Mouse (Mus musculus) left cerebral cortex, adult 2 months (tissue): ENCODE data around the gene Scgb1c1. TPM values are rescaled to one million over a fixed set of nuclear protein-coding genes. Genes with fewer than 3 reads are reported as not detected.

Experiments
- DNase-seq, 2 experiments: peaks; one replicate each; pipeline ENCODE4 v3.0.0; 2021 to 2022; ENCODE audit warnings: low spot score in 2 of 2, mixed read lengths in 1 of 2; ENCODE audit errors: extremely low spot score in 1 of 2
- H3K27ac ChIP-seq: fragments of 200-600 bp; 2 replicates; pipeline ENCODE4 v1.8.1; 2022
- H3K4me3 ChIP-seq: fragments of 200-600 bp; 2 replicates; pipeline ENCODE4 v1.8.1; 2022
- CTCF ChIP-seq: fragments of 200-600 bp; IDR thresholded peaks from 2 replicates; pipeline ENCODE4 v1.8.1; 2022; ENCODE audit warnings: antibody characterized with exemption, mild to moderate bottlenecking, moderate library complexity
- intact Hi-C: fragments of 180-260 bp; cut with DNase I; formaldehyde crosslinking; loops from one replicate; pipeline ENCODE4 v1.15.1; 2025
- total RNA-seq, 2 experiments: library from RNA; stranded (reverse); gene quantifications; 2 replicates each; pipeline ENCODE4 v1.2.3; 2021

The Scgb1c1 gene
- total RNA-seq, 2 experiments from 2014 or later = not detected

DNA sequence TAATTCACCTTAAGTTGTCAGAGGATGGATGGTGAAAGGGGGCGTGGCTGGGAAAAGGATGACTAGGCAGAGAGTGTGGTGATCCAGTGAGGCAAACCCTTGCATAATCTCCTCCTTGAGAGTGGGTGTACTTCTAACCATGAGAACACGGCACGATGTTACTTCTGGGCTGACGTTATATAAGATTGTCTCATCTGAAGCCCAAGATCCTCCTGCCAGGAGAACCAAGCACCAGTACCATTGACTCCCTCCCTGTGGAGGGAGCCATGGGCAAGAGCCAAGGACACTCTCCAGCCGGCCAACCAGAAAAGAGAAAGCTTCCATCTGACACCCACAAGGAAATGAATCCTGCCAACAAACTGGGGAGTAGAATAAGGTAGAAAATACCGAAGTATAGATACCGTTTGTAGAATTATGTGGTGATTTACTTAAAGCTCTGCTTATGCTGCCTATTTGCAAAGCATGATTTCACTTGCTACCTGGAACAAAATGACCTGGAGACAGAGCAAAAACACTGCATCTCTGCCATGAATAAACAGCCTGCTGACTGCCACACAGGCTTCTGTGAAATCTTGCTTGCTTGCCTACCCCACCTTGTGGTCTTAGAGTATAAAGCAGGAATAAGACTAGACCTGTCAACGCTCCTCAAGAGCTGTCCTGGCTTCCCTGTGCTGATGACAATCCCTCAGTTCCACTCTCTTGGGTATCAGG lies 17.0 kb upstream of the Scgb1c1 start:
- peak overlapping the region; percentile 21; the same call in 1 of the 2 replicates for H3K4me3 ChIP-seq
- DNase-seq = peak; percentile 49 to 62
- intact Hi-C loops = loop anchor here (2.0 kb wide), 4 partner anchors 350 to 748 kb away; partner anchors contain the start of gene Sprn
- H3K27ac ChIP-seq = peak overlapping the region; percentile 84
- TF ChIP-seq CTCF = peak; percentile 66

DNA sequence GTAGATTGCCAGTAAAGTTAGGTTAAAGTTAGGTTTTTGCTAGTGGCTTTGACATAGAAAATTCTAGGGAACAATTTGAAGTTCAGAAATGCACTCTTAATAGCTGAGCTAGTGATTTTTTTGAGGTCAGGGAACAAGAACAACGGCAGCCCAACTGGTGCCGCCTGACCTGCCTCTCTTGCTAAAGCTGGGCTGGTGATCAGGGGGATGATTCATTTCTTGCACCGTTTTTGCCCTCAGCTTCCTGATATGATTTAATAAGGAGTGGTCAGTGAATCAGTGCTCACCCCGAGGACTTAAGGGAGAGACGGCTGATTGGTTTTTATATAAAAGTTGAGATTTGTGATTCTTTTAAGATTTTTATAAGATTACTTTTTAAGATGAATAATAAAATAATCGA lies 13.9 kb upstream of the Scgb1c1 start:
- TF ChIP-seq CTCF = no peak
- no peak overlapping the region for H3K27ac ChIP-seq
- intact Hi-C loops = no loop called here
- no peak for DNase-seq
- no peak overlapping the region for H3K4me3 ChIP-seq

DNA sequence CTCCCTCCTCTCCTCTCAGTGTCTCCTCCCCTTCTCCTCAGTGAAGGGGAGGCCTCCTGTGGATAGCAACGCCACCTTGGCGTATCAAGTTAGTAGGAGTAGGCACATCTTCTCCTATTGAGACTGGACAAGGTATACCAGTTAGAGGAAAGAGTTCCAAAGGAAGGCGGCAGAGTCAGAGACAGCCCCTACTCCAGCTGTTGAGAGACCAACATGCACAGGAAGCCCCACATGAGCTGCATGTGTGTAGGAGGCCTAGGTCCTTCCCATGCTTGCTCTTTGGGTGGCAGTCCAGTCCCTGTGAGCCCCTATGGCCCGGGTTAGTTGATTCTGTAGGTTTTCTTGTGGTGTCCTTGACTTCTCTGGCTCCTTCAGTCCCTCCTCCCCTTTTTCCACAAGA lies 12.0 kb upstream of the Scgb1c1 start:
- TF ChIP-seq CTCF = no peak
- DNase-seq = no peak
- Histone ChIP-seq H3K27ac (no peak overlapping the region), H3K4me3 (no peak overlapping the region)
- intact Hi-C loops = no loop called here

DNA sequence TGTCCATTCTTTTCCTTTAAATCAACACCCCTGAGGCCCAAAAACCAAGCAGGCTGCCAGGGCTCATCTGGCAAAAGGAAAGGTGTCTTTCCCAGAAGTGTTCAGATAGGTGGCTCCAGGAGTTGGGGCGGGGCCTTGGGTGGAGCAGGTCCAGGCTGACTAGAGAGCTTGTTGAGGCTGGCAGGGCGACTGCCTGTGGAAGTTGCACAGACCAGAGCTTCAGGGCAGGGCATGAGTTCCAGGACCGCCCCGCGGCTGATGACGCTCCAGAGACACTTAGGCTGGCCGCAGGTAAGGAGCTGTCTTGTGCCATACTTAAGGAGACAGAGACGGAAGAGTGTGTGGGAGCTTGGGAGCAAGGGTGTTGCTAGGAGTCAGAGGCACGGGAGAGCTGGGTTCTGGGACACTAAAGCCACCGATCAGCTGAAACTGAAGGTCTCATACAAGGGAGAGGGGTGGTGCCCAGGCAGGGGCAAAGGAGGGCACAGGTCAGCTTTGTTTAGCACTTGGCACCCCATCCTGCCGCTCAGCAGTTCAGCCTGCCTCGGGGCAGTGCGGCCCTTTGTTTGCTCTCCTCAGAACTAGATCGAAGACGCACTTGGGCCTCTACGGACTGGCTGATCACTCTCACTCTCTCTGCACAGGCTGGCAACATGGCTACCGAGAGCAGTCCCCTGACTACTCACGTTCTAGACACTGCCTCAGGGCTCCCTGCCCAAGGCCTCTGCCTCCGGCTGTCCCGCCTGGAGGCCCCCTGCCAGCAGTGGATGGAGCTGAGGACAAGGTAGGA lies 10.2 kb upstream of the Scgb1c1 start, which contains the start of gene Urah:
TSS of gene Urah (plus strand) at position 51 of the 790 bp plus-strand sequence.
- no peak for TF ChIP-seq CTCF
- Histone ChIP-seq H3K4me3 (no peak within 1 kb of the TSS), H3K27ac (peak within 1 kb of the TSS; percentile 77)
- no peak for DNase-seq
- intact Hi-C loops = no loop called here

DNA sequence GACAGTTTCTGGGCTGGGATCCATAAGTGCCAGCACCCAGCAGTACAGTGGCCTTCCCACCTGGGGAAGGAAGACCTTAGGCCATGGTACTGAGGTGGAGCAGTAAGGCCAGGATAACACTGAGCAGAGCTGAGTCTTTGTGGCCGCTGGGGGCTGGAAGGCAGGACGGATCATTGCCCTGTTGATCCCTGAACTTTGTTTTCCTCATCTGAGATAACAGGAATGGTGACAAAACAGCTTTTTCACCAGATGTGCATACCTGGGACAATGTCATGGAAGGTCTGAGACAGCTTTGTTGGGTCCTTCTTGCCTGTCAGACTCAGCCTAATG lies 9.6 kb upstream of the Scgb1c1 start:
- intact Hi-C loops = no loop called here
- no peak overlapping the region for H3K4me3 ChIP-seq
- peak overlapping the region; percentile 77 for H3K27ac ChIP-seq
- DNase-seq = no peak
- no peak for TF ChIP-seq CTCF

DNA sequence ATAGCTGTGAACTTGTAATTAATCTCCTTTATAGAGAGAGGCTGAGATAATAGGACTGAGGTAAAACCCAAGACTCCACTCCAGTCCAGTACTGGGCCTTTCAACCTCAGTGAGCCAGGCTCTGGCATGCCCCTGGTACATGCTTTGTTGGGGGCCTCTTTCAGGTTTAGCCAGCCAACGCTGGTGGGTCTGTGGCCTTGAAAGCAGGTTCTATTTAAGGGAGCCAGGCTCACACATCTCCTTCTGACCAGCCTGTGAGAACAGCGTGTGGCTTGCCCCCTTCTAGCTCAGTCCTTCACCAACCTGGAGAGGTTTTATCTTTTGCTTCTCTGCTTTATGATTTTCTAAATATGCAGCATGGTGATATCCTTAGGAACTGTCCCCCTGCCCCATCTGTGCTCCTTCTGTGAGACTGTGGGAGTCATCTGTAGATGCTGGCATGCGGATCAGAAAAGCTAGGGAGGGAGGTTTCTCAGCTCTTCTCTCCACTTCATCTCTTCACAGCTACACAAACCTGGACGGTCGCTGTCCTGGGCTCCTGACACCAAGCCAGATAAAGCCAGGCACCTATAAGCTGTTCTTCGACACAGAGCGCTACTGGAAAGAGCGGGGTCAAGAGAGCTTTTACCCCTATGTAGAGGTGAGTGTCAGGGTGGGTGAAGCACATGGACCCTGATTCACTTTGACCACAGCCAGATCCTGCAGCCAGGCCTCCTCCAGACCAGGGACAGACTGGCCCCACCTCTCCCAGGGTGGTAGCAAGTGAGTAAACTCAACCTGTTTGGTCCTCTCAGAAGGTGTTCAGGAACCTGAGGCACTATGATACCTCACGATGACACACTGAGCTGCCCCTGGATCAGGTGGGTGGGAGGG lies 8.9 kb upstream of the Scgb1c1 start:
- DNase-seq = no peak
- Histone ChIP-seq H3K4me3 (no peak overlapping the region), H3K27ac (peak overlapping the region; percentile 77)
- no peak for TF ChIP-seq CTCF
- intact Hi-C loops = no loop called here

DNA sequence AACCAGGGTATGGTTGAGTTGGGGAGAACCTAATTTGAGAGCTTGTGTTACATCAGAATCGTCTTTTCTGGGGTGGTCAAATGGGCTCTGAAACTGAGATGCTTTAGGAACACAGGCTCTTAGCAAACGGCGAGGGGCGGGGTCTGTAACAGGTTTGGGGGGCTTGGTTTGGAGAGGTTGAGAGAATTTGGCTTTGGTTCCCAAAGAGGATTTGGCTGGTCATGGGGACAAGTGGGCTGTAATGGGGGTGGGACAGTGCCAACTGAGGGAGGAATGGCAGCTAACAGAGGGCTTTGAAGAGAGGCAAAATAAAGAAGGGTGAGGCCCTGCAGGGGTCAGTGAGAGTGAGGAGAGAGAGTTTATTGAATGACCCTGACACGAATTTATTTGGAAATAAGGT lies 5.8 kb upstream of the Scgb1c1 start:
- no peak for TF ChIP-seq CTCF
- intact Hi-C loops = no loop called here
- DNase-seq = no peak
- H3K27ac ChIP-seq = no peak overlapping the region
- no peak overlapping the region for H3K4me3 ChIP-seq

DNA sequence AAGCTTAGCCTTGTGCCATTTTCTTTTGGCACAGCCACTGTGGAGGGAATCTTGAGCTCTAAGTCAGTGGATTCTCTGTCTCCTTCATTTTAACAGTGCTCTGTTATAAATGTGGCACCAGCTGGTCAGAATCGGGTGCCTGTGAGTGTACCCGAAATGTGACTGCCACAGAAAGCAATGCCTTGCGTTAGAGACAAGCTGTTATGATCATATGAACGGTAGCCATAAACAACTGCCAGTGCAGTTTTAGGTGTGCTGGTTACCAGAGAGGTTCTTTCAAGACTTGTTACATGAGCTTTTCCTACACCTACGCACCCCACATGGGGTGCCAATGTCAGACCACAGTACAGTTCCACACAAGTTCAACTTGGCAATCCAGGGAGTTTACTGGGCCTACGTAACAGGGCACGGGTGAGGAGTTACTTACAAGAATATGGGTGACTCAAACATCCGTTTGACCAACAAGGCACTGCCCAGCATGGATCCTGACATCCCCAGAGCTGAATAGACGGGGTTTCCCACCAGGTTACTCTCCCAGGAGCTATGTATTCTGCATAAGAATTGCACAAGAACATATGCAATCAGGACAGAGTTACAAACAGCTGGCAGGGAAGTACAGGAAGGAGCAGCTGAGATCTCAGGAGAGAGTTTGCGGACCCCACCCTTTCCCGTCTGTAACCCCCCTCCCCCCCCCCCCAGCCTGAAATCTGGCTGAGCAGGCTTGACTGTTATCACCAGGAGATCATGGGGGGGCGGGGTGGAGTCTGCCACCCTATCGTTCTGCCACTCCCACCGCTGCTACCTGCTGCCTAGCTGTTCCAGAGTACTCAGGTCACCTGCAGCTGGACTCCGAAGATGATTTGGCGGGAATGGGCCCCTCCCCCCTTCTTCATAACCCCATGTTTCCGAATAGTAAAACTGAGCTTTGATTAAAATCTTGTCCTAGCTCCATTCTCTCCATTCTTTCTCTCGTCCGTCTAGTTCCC lies 4.3 kb upstream of the Scgb1c1 start:
- Histone ChIP-seq H3K4me3 (no peak overlapping the region), H3K27ac (no peak overlapping the region)
- intact Hi-C loops = no loop called here
- no peak for DNase-seq
- TF ChIP-seq CTCF = no peak

DNA sequence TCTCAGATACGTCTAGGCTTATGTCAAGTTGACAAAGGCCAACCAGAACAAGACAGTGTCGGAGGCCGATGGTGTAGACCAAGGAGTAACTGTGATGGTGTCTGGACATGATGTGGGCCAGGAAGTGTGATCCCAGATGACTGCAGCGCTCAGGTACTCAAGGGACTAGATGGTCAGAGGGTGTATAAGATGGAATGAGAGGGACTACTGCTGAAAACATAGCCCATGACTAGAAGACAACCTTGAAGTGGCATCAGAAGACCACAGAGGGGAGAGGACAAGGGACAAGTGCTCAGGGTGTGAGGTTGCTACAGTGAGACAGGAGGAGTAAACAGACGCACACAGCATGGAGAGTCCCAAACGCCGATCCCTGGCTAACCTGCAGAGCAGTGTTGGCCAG lies 1.5 kb upstream of the Scgb1c1 start:
- Histone ChIP-seq H3K27ac (no peak overlapping the region), H3K4me3 (no peak overlapping the region)
- no peak for TF ChIP-seq CTCF
- intact Hi-C loops = loop anchor here (1.0 kb wide), 1 partner anchor 59 kb away; no protein-coding TSS in a partner anchor
- no peak for DNase-seq

DNA sequence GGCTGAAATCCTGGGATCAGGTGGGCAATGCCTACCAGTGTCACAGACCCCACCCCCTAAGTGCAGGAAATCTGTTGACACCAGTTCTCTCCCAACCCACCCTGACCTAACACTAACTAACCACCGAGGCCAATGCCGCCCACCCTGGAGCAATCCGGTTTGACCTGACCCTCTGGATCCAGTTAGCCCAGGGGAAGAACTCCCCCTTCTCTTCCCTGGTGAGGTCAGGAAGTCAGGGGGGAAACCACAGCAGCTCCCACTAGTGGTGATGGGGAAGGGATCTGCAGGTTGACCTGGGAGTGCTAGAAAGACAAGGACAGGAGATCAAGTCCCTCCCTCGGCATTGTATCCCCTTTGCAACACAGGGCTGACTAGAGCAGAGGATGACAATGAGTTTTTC lies 336 bp downstream of the Scgb1c1 start:
- no peak overlapping the region for H3K27ac ChIP-seq
- H3K4me3 ChIP-seq = no peak overlapping the region
- no peak for DNase-seq
- no peak for TF ChIP-seq CTCF
- intact Hi-C loops = loop anchor here (1.0 to 5.0 kb wide), 3 partner anchors 37 to 331 kb away; partner anchors contain the start of genes Psmd13 and Sirt3

DNA sequence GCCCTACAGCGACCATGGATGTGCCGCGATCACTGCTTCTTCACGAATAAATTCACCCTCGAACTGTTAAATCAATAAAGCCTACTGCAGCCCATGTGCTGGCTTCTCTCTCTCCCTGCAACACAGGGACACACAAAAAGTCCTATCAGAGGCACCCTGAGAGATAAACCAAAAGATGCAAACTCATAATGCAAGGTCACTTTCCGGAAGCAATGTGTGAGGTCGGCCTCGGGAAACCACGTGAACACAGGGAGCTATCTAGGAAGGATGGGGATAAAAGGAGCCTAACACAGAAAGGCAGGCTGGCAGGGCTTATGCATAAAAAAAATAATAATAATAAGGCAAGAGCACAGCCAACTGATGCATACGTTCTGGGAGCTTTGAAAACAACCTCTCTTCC lies 1.3 kb downstream of the Scgb1c1 start:
- Histone ChIP-seq H3K4me3 (no peak overlapping the region), H3K27ac (no peak overlapping the region)
- DNase-seq = no peak
- intact Hi-C loops = loop anchor here (5.0 kb wide), 1 partner anchor 36 kb away; the partner anchor contains the start of genes Psmd13 and Sirt3
- no peak for TF ChIP-seq CTCF
